19 mouse cellular contexts compared by ENCODE assay signal in the genomic region with DNA sequence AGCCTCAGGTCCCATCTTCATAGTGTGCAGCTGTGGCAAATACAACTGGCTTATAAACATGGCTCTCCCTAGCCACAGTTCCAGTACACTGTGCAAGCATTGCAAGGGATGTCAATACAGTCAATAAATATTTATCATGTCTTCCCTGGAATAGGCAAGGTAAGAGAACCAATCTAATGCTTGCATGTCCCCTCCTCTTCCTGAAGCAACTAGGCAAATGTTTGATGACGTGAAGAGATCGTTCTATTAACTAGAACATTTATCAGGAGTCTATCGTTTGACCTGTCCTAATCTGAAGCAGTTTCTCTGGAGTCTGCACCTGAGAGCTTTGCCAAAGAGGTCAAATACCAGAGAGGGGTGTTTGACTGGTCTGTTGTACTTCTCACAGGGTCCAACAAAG.
"Had no signal": no experiment of that assay in that cellular context is flagged by ENCODE, and none has a peak within 500 bp of the region (broad histone marks: within the 10 kb centered on the region; RNA-seq: fewer than 3 reads in every experiment).

No protein-coding gene starts in this region.

- H3K27ac ChIP-seq: midbrain, embryonic 10.5 days; midbrain, embryonic 12.5 days; neural tube, embryonic 13.5 days; neural tube, embryonic 15.5 days had no signal

- H3K27me3 ChIP-seq: midbrain, embryonic 12.5 days; neural tube, embryonic 13.5 days; neural tube, embryonic 15.5 days had no signal

- DNase-seq: lung, adult 18-20 months; lung, embryonic 14.5 days; lung, postnatal 10 days; lung, postnatal 4 days; midbrain, embryonic 14.5 days; retina, postnatal 1 day; right cerebral cortex, adult 18-20 months; right cerebral cortex, postnatal 25 days; right cerebral cortex, postnatal 4 days; spleen, adult 18-20 months; thymus, adult 18-20 months; thymus, postnatal 14 days; thymus, postnatal 36 days had no signal

- H3K4me2 ChIP-seq: lung, embryonic 14.5 days; midbrain, embryonic 12.5 days; neural tube, embryonic 13.5 days; neural tube, embryonic 15.5 days had no signal

- H3K9ac ChIP-seq: lung, embryonic 14.5 days; midbrain, embryonic 12.5 days; neural tube, embryonic 13.5 days; neural tube, embryonic 15.5 days had no signal

- H3K9me3 ChIP-seq: midbrain, embryonic 10.5 days; midbrain, embryonic 12.5 days; neural tube, embryonic 13.5 days; neural tube, embryonic 15.5 days had no signal

- H3K4me3 ChIP-seq: midbrain, embryonic 10.5 days; midbrain, embryonic 12.5 days; myocyte; neural tube, embryonic 13.5 days; neural tube, embryonic 15.5 days had no signal

- H3K4me1 ChIP-seq: midbrain, embryonic 10.5 days; midbrain, embryonic 12.5 days; neural tube, embryonic 13.5 days; neural tube, embryonic 15.5 days had no signal

- H3K36me3 ChIP-seq: midbrain, embryonic 10.5 days; midbrain, embryonic 12.5 days; neural tube, embryonic 13.5 days; neural tube, embryonic 15.5 days had no signal

- ATAC-seq: midbrain, embryonic 16.5 days had no signal
